Mouse (Mus musculus) stomach, embryonic 14.5 days (tissue): Measurements from ENCODE around the gene Pcp4. TPM values are rescaled to one million over a fixed set of nuclear protein-coding genes. Genes with fewer than 3 reads are reported as not detected.

Source experiments
- ATAC-seq: fragments of 200-750 bp; cut with Nextera tagmentation; 2 replicates; pipeline ENCODE4 v1.8.0; 2017; ENCODE audit warnings: low read depth, moderate TSS enrichment; ENCODE audit not compliant: insufficient number of reproducible peaks, insufficient read depth, low FRiP score
- H3K27ac ChIP-seq: fragments of 300-500 bp; sonication (generic); 2 replicates; pipeline ENCODE4 v1.5.1; 2014; ENCODE audit warnings: mild to moderate bottlenecking, low read length, moderate library complexity, mixed read lengths
- H3K27me3 ChIP-seq: fragments of 300-500 bp; sonication (generic); 2 replicates; pipeline ENCODE4 v1.6.1; 2014; ENCODE audit warnings: low read length, control low read depth, mixed read lengths; ENCODE audit not compliant: control insufficient read depth, insufficient read depth
- H3K36me3 ChIP-seq: fragments of 300-500 bp; sonication (generic); 2 replicates; pipeline ENCODE4 v1.6.1; 2014; ENCODE audit warnings: mild to moderate bottlenecking, control low read depth, low read length, moderate library complexity, mixed read lengths; ENCODE audit not compliant: control insufficient read depth, insufficient read depth
- H3K4me1 ChIP-seq: fragments of 300-500 bp; sonication (generic); 2 replicates; pipeline ENCODE4 v1.6.1; 2014; ENCODE audit warnings: low read length, control low read depth, mixed read lengths; ENCODE audit not compliant: control insufficient read depth, insufficient read depth
- H3K4me2 ChIP-seq: fragments of 300-500 bp; sonication (generic); replicated peaks from 2 replicates; pipeline ENCODE4 v1.6.1; 2014; ENCODE audit warnings: low read depth, low read length, control low read depth
- H3K4me3 ChIP-seq: fragments of 300-500 bp; sonication (generic); 2 replicates; pipeline ENCODE4 v1.5.1; 2014; ENCODE audit warnings: low read depth, low read length, control low read depth
- H3K9ac ChIP-seq: fragments of 300-500 bp; sonication (generic); replicated peaks from 2 replicates; pipeline ENCODE4 v1.6.1; 2014; ENCODE audit warnings: low read depth, mild to moderate bottlenecking, control low read depth, low read length, moderate library complexity, mixed read lengths
- H3K9me3 ChIP-seq: fragments of 300-500 bp; sonication (generic); 2 replicates; pipeline ENCODE4 v1.6.1; 2016; ENCODE audit warnings: low read depth, low read length, control low read depth; ENCODE audit not compliant: control insufficient read depth
- WGBS: fragments of 180-500 bp; shearing (Covaris S2); extraction: QIAGEN DNeasy Blood & Tissue Kit; methylation state at CpG from one replicate; pipeline ENCODE4 v1.1.7; 2014; 5-methylcytosine and 5-hydroxymethylcytosine counted together
- polyA plus RNA-seq: library from polyadenylated mRNA; unstranded; fragments of >200 nt; fragmentation: Nextera tagmentation; extraction: Ambion mirVana; gene quantifications from 2 replicates; pipeline ENCODE4 v1.2.1, GENCODE M21; 2014

Gene Pcp4
- polyA plus RNA-seq, 1 experiment from 2014 or later, result 34.3 TPM

DNA sequence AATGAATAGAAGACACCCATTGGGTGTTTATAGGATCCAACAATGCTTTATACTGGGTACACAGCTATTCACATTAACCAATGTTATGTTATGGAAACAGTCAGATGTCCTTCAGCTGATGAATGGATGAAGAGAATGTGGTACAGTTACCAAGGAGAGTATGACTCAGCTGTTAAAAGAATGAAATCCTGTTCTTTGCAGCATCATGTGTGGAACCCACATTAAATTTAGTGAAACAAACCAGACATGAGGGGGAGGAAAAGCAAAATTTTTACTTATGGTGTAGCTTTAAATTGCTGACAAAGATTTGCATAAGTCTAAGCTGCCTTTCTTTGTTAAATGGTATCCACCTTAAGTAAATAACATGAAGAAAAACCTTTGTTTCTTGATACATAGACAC, 92.4 kb downstream of the Pcp4 start:
- H3K27me3 ChIP-seq, result no peaks in the 10 kb centered on the region
- H3K4me2 ChIP-seq, result no peak overlapping the region
- H3K9me3 ChIP-seq, result no peaks in the 10 kb centered on the region
- no peak overlapping the region for H3K9ac ChIP-seq
- H3K36me3 ChIP-seq, result no peaks in the 10 kb centered on the region
- no peak overlapping the region for H3K27ac ChIP-seq
- H3K4me3 ChIP-seq, result no peak overlapping the region
- no peak for ATAC-seq
- 0 out of 2 replicates have a peak, but pooled peaks cover 3% of the 10 kb centered on the region for H3K4me1 ChIP-seq

DNA sequence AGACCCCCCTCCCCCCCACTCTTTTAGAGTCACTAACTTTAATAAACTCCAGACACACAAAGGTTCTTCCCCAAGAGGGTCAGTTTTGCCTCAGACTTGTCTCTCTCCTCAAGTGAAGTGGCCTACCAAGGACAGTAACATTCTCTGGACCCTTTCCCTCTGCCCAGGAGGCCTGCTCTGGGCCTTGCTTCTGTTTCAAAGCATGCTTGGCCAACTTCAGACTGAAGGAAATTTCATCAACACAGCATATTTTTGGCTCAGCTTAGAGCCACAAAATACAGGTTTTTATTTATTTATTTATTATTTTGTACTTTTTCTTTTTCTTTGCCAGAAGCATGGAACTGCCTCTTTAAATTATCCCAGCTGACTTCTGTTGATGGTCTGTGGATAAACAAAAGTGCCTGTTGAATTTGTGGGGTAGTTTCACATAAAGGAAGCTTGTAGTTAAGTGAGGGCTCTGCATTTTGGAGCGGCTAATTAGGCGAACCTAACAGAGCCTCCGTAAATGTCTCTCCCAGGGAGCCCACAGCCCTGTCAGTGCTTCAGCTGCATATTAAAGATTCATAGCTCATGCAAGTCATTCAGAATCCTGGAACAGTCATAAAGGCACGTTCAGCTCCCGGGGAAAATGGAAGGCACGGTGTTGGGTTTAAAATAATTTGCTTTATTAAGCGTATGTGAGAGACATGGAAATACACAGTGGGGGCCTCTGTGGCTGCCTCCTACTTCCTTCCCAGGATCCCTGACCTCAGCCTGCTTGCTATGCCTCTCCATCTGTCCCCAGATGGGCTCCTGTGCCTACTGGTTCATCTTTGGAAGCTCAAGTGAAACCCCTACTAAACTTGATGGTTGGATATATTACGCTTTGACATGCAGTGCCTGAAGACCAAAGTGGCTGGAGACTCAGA, 96.2 kb downstream of the Pcp4 start:
- Histone ChIP-seq H3K9me3 (no peaks in the 10 kb centered on the region), H3K9ac (no peak overlapping the region), H3K36me3 (no peaks in the 10 kb centered on the region), H3K4me2 (no peak overlapping the region), H3K27me3 (no peaks in the 10 kb centered on the region), H3K4me3 (no peak overlapping the region), H3K4me1 (0 out of 2 replicates have a peak, but pooled peaks cover 3% of the 10 kb centered on the region), H3K27ac (no peak overlapping the region)
- 63% methylated on average over 8 of the region's 8 CpGs for WGBS
- ATAC-seq, result no peak

DNA sequence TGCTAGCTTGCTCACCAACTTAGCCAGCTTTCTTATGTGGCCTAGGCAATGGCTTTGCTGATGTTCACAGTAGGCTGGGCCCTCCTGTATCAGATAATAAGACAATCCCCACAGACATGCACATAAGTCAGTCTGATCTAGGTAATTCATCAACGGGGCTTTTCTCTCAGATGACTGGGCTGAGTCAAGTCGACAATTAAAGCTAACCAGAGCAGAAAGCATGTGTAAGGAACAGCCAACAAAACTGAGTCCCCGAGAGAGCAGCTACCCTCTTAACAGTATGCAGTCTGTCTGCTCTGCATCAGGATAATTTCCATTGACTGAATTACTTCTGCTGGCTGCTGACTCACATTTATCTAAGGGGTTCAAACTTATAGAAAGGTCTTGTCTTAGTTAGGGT, 100.0 kb downstream of the Pcp4 start:
- Histone ChIP-seq H3K4me3 (no peak overlapping the region), H3K9me3 (no peaks in the 10 kb centered on the region), H3K4me1 (0 out of 2 replicates have a peak, but pooled peaks cover 3% of the 10 kb centered on the region), H3K9ac (no peak overlapping the region), H3K27ac (no peak overlapping the region), H3K4me2 (no peak overlapping the region), H3K27me3 (no peaks in the 10 kb centered on the region), H3K36me3 (no peaks in the 10 kb centered on the region)
- no peak for ATAC-seq
- WGBS, result 49% methylated on average over 3 of the region's 3 CpGs

Other genes starting within 250 kb of the Pcp4 start
- gene B3galt5, start 231.8 kb upstream of the Pcp4 start, polyA plus RNA-seq, result 0.41 and 0.48 TPM in 2 replicates
- gene Itgb2l, start 24.0 kb upstream of the Pcp4 start, polyA plus RNA-seq, result 0.52 and 0.90 TPM in 2 replicates